Mouse (Mus musculus) left cerebral cortex, postnatal 14 days (tissue): Measurements from ENCODE around the gene Ankrd16. TPM values are rescaled to one million over a fixed set of nuclear protein-coding genes. Genes with fewer than 3 reads are reported as not detected.

ENCODE experiments used
- DNase-seq, 2 experiments: peaks; one replicate each; pipeline ENCODE4 v3.0.0; 2021 to 2022; ENCODE audit warnings: low spot score in 2 of 2, mixed read lengths in 1 of 2
- intact Hi-C: fragments of 180-260 bp; cut with DNase I; formaldehyde crosslinking; loops from one replicate; pipeline ENCODE4 v1.15.1; 2025
- long read RNA-seq, 2 experiments: library from polyadenylated mRNA; stranded (forward); transcript quantifications; one replicate each; pipeline ENCODE4 v2.0.0; 2021
- total RNA-seq, 2 experiments: library from RNA; stranded (reverse); gene quantifications; 2 replicates each; pipeline ENCODE4 v1.2.3; 2021

Ankrd16 gene
- 10 to 100 TPM; 64.0 to 66.9 TPM for total RNA-seq
- long read RNA-seq, experiment 1, transcript Ankrd16-201 (7 exons, 1,618 nt) = major isoform, 12 of 27 reads
- long read RNA-seq, experiment 1, partial matches to known transcripts = 0 of 27 reads
- long read RNA-seq, experiment 1, other reads (novel, unspliced or antisense) = 10 of 27 reads
- long read RNA-seq, experiment 2, transcript Ankrd16-201 (7 exons, 1,618 nt) = major isoform, 12 of 25 reads
- long read RNA-seq, experiment 2, partial matches to known transcripts = 1 of 25 reads
- long read RNA-seq, experiment 2, other reads (novel, unspliced or antisense) = 6 of 25 reads

GRCm38 (mm10) chr2:11777091-11778068 lies at the start of gene Ankrd16, which contains the start of gene Fbh1:
Gene Ankrd16 (plus strand): TSS chr2:11777876.
Gene Fbh1 (minus strand): TSS chr2:11777582.
- peak; percentile 100 for DNase-seq
- intact Hi-C loops = no loop called here

- intact Hi-C loops = no loop called here
- no peak for DNase-seq
Observed at GRCm38 (mm10) chr2:11729091-11729490, 48.6 kb upstream of the Ankrd16 start.

- intact Hi-C loops = no loop called here
- DNase-seq = peak in 1 of 2 experiments; percentile 18
Observed at GRCm38 (mm10) chr2:11732978-11733377, 44.7 kb upstream of the Ankrd16 start.

- DNase-seq = no peak
- intact Hi-C loops = no loop called here
Observed at GRCm38 (mm10) chr2:11735853-11736252, 41.8 kb upstream of the Ankrd16 start.

GRCm38 (mm10) chr2:11738794-11739193 lies 38.9 kb upstream of the Ankrd16 start:
- DNase-seq = no peak
- intact Hi-C loops = no loop called here

- intact Hi-C loops = loop anchor here (10.0 kb wide), 1 partner anchor 145 kb away; no protein-coding TSS in a partner anchor
- DNase-seq = no peak
Observed at GRCm38 (mm10) chr2:11739516-11740051, 38.1 kb upstream of the Ankrd16 start.

GRCm38 (mm10) chr2:11762541-11762940 lies 15.1 kb upstream of the Ankrd16 start:
- intact Hi-C loops = loop anchor here (10.0 kb wide), 1 partner anchor 158 kb away; the partner anchor contains the start of gene Rbm17
- no peak for DNase-seq

GRCm38 (mm10) chr2:11765694-11766093 lies 12.0 kb upstream of the Ankrd16 start:
- intact Hi-C loops = loop anchor here (10.0 kb wide), 1 partner anchor 161 kb away; the partner anchor contains the start of gene Rbm17
- DNase-seq = peak in 1 of 2 experiments; percentile 17

GRCm38 (mm10) chr2:11766485-11767160 lies 11.1 kb upstream of the Ankrd16 start:
- intact Hi-C loops = loop anchor here (10.0 kb wide), 1 partner anchor 162 kb away; the partner anchor contains the start of gene Rbm17
- DNase-seq = no peak

- DNase-seq = peak in 1 of 2 experiments; percentile 19
- intact Hi-C loops = loop anchor here (10.0 kb wide), 1 partner anchor 162 kb away; the partner anchor contains the start of gene Rbm17
Observed at GRCm38 (mm10) chr2:11767161-11767545, 10.5 kb upstream of the Ankrd16 start.

- DNase-seq = no peak
- intact Hi-C loops = no loop called here
Observed at GRCm38 (mm10) chr2:11771701-11772100, 6.0 kb upstream of the Ankrd16 start.

- DNase-seq = peak in 1 of 2 experiments; percentile 44
- intact Hi-C loops = no loop called here
Observed at GRCm38 (mm10) chr2:11772401-11772800, 5.3 kb upstream of the Ankrd16 start.

GRCm38 (mm10) chr2:11774426-11774825 lies 3.2 kb upstream of the Ankrd16 start:
- DNase-seq = no peak
- intact Hi-C loops = no loop called here

GRCm38 (mm10) chr2:11775121-11775520 lies 2.6 kb upstream of the Ankrd16 start:
- intact Hi-C loops = no loop called here

GRCm38 (mm10) chr2:11776415-11776814 lies 1.3 kb upstream of the Ankrd16 start:
- intact Hi-C loops = no loop called here
- DNase-seq = no peak

More at GRCm38 (mm10) chr2:11775121-11775520, 2.6 kb upstream of the Ankrd16 start:
- DNase-seq = no peak

GRCm38 (mm10) chr2:11778087-11778823 lies 579 bp downstream of the Ankrd16 start:
- intact Hi-C loops = no loop called here
- DNase-seq = peak; percentile 79 to 83

- intact Hi-C loops = no loop called here
- no peak for DNase-seq
Observed at GRCm38 (mm10) chr2:11784159-11784558, 6.5 kb downstream of the Ankrd16 start.

GRCm38 (mm10) chr2:11794668-11795067 lies 17.0 kb downstream of the Ankrd16 start:
- no peak for DNase-seq
- intact Hi-C loops = no loop called here
